Comparison of ENCODE assay signal across 23 mouse cellular contexts in the genomic region with DNA sequence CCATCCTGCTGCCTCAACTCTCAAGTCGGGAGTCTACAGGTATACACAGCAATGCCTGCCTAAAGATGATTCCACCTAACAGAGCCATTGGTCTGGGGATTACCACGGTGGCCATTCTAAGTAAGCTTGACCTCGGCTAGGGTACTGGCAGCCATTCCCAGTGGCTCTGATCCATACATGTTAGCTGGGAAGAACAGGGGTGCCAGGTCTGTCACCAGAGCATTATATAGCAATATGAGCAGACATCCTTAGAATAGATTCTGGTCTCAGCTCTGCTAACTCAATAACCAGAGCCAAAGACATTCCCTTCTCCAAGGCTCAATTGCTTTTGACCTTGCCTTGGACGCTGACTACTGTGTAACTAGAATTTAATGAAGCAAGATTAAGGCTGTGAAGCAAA.
"Had no signal": no experiment of that assay in that cellular context is flagged by ENCODE, and none has a peak within 500 bp of the region (broad histone marks: within the 10 kb centered on the region; RNA-seq: fewer than 3 reads in every experiment).

No protein-coding gene starts in this region.

- H3K27me3 ChIP-seq: heart, embryonic 13.5 days; heart, embryonic 15.5 days; hindbrain, embryonic 13.5 days; hindbrain, embryonic 15.5 days; kidney, embryonic 15.5 days; limb, embryonic 12.5 days; liver, embryonic 13.5 days; liver, embryonic 15.5 days had no signal

- H3K4me3 ChIP-seq: heart, embryonic 13.5 days; heart, embryonic 15.5 days; hindbrain, embryonic 13.5 days; hindbrain, embryonic 15.5 days; kidney, embryonic 15.5 days; layer of hippocampus, adult 2 months; left cerebral cortex, adult 2 months; limb, embryonic 10.5 days; limb, embryonic 12.5 days; liver, embryonic 13.5 days; liver, embryonic 15.5 days had no signal

- ATAC-seq: forebrain, postnatal 0 days; hindbrain, postnatal 0 days; intestine, embryonic 16.5 days had no signal

- DNase-seq: forebrain, postnatal 0 days; heart, postnatal 14 days; heart, postnatal 36 days; kidney, adult 11 months; kidney, adult 2 months; kidney, adult 9 months; kidney, postnatal 14 days; kidney, postnatal 36 days; liver; liver, embryonic 13.5 days had no signal

- H3K4me1 ChIP-seq: liver, embryonic 13.5 days; liver, embryonic 15.5 days had no signal

- H3K36me3 ChIP-seq: heart, embryonic 13.5 days; heart, embryonic 15.5 days; hindbrain, embryonic 13.5 days; hindbrain, embryonic 15.5 days; kidney, embryonic 15.5 days; limb, embryonic 10.5 days; limb, embryonic 12.5 days; liver, embryonic 13.5 days; liver, embryonic 15.5 days had no signal

- H3K27ac ChIP-seq: heart, embryonic 13.5 days; heart, embryonic 15.5 days; hindbrain, embryonic 13.5 days; hindbrain, embryonic 15.5 days; hindbrain, postnatal 0 days; kidney, embryonic 15.5 days; kidney, postnatal 0 days; layer of hippocampus, adult 2 months; left cerebral cortex, adult 2 months; limb, embryonic 10.5 days; limb, embryonic 12.5 days; liver, embryonic 13.5 days; liver, embryonic 15.5 days had no signal
